Mouse (Mus musculus) urinary bladder, postnatal 4 days (tissue): ENCODE results near the gene Slc35c2.

ENCODE experiments used
- DNase-seq, 2 experiments: peaks; one replicate each; pipeline ENCODE4 v3.0.0; 2021 to 2022; ENCODE audit warnings: low spot score in 2 of 2

The Slc35c2 gene

DNA sequence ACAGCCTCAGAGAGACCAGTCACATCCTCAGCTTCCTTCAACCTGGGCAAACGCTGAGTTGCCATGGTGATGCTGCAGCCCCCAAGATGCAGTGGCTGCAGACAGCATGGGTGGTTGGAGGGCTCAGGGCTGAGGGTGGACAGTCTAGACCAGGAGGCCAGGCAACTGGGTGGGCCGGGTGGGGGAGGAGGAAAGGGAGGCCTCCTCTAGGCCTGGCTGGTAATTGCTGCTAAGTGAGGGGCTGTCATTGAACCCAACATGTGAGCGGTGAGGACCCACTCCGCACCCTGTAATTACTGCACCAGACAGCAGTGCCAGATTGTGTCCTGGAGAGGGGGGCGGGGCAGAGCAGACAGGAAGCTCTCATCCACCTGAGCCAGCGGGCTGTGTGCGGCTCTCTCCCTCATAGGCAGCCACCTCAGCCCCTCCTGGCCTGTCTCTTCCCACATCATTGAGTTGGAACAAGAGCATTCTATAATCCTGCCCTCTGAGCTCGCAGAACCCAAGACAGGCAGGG lies 12.5 kb downstream of the Slc35c2 start:
- DNase-seq, result no peak

DNA sequence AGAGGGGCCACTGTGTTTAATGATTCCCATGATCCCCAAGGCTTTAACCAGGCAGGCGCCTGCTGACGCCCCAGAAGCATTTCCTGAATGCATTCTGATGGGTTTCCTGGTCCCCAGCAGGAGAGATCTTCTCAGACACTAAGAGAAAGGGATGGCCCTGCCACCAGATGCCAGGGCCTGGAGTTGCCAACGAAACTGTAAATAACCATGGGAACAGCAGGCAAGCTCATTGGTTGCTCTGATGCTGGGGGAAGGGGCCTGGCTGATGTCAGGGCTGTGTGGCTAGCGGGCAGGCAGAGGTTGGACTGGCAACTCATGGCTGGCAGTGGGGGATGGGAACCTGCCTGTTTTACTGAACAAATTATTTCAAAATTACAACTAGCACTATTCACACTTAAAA lies 14.1 kb downstream of the Slc35c2 start:
- no peak for DNase-seq

DNA sequence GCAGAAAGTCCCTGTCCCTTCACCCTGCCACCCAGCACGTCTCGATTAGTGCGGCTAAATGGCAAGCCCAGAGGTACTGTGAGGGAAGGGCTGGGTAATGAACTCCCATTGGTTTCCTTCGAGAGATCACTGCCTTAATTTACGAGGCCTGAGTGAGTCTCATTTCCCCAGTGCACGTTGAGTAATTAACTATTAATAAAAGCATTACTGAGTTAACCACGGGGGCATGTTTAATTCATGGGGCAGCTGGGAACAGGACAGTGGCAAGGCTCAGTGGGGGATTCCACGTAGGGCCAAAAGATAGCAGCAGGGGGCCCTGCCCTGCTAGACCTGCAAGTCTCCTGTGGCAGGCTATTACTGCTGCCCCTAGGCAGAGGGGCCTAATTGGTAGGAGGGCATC lies 16.3 kb downstream of the Slc35c2 start:
- no peak for DNase-seq

DNA sequence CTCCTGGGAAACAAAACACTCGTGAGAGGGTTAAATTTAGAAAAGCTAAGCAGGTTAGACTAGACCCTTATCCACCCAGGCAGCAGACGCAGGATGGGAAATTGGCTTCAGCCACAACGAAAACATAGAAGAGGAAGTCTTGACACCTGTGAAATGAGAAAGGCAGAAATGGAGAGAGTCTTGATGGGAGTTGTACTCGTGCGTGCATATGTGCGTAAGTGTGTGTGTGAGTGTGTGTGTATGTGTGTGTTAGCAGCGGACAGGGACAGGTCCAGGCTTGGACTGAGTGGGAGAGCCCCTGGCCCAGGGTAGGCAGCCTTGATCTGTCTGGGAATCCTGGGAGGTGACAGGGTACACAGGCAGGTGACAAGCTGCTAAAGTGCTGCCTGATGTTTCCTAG lies 16.8 kb downstream of the Slc35c2 start:
- no peak for DNase-seq

DNA sequence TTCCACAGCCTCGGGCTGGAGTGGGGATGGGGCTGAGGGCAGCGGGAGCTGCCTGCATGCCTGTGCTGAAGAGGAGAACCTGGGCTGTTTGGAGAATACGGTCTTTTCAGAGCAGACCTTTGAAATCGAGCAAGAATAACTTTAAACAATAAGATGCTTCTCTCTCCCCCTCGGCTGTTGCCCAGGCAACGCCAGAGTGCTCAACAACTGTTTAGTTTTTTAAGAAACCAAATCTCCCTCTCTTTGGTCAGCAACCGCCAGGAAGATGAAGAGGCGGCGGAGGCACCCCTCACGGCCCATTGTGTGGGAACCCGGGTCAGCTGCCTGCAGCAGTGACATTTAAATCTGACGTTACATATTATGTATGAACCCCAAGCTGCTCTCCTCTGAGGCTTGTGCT lies 20.9 kb downstream of the Slc35c2 start:
- DNase-seq, result no peak

DNA sequence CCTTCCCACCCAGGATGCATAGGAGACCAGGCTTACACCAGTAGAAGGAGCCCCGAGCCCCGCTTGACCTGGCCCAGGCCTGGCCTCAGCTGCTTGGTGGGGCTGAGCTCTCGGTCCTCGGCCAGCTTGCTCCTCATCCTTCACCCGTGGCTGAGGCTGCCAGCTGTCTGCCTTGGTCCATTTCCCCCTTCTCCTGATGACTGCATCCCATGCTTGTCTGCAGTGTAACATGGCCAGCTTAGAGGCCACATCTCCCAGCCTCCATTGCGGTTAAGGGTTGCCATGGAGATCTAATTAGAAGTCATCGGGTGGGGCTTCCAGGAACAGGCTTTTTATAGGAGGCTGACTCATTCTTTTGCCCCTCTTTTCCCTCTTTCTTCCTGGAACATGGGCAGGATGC lies 23.8 kb downstream of the Slc35c2 start:
- no peak for DNase-seq

DNA sequence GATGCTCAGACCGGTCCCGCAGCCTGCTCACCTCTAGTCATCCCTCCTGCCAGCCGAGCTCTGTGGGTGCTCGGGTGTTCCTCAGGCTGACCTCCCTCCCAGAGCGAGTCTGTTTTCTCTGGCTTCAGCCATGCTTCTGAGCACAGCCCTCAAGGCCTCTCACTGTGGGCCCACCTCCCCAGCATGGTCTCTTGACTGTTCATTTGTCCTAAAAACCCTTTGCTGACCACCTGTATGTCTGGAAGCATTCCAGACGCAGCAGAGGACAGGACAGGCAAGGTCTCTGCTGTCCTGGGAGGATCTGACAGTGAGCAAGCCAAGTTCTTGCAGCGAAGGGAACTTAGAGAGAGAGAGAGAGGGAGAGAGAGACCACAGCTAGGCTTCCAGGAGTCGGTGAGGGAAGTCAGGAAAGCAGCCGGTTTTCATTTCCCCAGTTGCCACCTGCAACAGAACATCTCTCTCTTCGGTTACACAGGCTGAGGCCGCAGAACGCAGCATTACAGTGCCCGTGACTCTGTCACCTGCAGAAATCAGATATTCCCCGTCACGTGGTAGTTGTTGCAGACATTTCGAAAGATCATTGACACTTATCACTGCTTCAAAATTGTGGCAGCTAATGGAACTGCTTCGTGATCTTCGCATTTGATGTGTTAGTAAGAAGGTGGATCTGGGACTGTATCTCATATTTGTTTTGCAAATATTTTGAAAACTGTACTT lies 25.2 kb downstream of the Slc35c2 start:
- DNase-seq, result no peak

DNA sequence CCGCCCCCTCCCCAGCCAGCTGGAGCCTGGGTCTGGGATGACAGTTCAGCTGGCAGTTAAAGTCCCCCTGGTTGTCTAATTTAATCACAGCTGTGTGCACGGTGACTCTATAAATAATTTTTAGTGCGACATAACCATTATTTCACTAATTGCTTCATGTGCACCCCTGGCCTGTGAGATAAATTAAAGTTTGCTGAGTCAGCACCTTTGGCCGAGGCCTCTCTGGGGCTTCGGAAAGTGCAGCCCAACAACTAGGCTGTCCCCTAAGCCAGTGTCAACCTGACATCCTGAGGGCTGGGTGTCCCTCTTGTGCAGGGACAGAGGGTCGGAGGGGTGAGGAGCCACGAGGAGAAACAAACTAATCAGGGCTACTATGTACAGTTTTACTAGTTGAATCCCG lies 27.8 kb downstream of the Slc35c2 start:
- DNase-seq, result no peak

DNA sequence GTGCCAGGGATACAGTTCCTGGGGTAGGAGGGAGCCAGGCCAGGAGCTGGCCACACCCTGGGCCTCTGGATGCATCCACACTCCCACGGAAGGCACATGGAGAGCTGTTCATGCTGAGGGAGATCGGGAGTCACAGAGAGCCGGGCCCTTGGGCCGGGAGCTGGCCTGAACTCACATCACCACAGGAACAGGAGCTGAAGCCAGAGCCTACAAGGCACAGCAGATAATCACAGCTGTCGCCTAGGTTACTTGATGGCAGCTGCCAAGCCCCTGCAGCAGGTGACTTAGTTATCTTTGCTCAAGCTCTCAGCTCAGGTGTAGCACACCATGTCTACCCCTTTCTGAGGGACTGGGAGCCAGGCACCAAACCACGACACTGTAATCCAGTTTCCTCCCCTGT lies 29.3 kb downstream of the Slc35c2 start:
- no peak for DNase-seq

DNA sequence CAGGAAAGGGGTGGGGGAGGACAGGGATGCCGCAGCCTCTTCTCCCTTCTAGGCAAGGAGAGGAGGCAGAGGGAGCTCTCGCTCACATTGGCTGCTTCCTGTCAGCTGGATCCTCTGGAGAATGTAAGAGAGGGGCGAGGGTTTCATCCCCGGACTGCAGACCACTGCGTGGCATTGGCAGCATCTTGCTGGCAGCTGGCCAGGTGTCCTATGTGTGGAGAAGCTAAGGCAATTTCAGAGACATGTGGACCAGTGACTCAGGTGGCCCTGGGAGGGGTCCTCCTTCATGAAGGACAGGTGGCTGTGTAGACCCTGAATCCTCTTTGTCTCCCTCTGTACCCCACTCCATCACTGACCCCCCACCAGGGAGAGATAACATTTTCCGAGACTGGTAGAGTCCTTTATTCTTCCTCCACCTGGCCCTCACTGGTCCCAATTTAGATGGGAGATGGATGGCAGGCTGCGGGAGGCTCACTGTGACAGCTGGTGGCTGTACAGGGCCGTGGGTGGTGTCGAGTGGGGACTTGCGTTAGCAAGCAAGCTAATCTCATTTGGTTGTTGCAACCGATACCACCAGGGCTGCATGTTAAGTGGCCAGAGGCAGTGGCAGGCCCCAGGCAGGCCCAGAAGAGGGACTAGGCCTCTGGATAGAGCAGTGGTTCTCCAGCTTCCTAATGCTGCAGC lies 30.4 kb downstream of the Slc35c2 start:
- DNase-seq, result no peak

DNA sequence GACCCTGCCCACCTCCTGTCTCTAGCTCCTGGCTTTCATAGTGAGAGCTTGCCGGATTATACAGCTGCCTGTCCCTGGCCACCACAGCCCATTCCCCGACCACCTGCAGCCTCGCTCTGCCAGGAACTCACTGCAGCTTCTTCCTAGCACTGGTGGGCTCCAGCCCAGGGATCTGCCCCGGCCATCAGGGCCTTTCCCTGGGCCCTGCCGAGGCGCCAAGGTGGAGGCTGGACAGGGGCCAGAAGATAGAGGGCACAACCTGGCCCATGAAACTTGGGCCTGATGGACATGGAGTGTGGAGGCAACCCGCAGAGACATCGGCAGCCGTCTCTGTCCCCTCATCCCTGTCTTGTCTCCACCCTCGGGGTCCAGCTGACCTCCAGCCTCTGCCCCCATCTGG lies 31.5 kb downstream of the Slc35c2 start:
- DNase-seq, result no peak

DNA sequence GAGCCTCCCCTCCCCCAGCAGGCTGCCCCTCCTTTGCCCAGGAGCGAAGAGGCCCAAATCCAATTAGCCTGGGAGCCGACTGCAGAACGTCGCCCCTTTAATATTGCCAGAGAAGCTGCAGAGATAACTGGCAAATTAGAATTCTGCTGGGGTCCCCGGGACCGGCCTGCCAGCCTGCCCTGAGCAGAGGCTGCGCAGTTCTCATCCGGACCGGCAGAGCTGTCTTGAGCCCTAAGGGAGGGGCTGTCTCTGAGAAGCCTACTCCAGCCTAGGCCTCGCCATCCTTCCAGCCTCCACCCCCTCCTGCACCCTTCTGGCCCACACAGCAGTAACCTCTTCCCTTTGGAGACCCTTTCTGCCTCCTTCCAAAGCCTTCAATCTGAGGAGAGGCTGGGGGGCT lies 33.8 kb downstream of the Slc35c2 start:
- DNase-seq, result no peak

DNA sequence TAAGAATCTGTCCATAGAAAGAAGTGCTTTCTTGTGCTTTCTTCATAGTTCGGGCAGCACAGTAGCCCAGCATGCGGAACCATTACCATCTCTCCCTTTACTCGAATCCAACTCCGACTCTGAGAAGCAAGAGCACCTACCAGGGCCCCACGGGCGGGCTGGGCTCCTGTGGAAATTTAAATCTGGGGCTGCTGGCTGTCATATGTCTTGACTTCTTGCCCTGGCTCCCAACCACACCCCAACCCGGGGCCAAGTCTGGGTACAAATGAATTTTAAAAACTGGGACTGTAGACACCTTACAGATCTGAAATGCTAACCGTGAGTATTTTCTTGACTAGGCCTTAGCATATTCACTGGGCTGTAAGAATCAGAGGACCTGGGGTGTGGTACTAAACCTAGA lies 34.4 kb downstream of the Slc35c2 start:
- DNase-seq, result no peak

DNA sequence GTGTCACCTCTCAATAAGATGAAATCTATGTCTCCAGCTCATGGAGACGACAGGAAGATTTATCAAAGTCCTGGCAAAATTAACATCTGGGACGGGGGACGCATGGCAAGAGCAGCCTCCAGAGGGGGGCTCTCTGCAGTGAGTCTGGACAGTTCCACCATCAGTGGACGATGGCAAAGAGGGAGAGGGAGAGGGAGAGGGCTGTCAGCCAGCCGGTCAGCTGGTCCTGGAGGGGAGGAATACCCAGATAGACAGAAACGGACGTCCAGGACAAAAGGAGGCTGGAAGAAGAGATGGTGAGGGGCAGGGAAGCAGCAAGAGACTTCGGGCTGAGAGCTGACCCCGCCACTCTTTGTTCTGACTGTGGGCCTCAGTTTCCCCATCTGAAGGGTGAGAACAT lies 34.9 kb downstream of the Slc35c2 start:
- DNase-seq, result no peak

DNA sequence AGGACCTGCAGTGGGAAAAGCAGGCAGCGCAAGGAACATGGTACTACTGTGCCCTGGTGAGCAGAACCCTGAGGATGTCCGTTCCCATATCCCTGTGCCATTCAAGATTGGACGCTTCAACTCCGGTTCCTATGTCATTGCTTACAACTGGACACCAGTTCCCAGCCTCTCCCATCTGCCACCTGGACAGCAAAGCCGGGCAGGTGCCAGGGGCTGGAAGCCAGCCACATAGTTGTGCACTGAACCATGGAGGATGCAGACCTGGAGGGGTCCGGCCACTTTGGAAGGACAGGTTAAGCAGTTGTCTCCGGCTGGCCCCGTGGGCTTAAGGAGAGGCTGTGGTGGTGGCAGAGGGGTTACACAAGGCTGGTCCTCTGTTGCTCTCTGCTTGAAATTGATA lies 35.3 kb downstream of the Slc35c2 start:
- DNase-seq, result no peak

DNA sequence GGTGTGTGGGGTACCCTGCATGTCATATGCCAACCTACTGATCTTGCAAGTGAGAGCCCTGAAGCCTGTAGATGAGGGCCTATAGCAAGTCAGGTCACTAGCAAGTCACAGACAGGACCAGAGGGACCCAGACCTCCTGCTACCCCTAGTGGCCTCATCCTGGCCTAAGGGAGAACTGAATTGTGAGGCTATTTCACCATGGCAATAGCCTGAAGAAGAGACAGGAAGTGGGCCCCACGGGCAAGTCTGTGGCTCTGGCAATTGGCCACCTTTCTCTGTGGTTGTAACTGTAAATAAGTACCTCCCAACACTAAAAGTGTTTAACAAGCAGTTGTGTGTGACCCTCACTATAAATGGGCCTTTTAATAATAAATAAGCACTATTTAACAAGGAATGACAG lies 36.8 kb downstream of the Slc35c2 start:
- DNase-seq, result no peak

DNA sequence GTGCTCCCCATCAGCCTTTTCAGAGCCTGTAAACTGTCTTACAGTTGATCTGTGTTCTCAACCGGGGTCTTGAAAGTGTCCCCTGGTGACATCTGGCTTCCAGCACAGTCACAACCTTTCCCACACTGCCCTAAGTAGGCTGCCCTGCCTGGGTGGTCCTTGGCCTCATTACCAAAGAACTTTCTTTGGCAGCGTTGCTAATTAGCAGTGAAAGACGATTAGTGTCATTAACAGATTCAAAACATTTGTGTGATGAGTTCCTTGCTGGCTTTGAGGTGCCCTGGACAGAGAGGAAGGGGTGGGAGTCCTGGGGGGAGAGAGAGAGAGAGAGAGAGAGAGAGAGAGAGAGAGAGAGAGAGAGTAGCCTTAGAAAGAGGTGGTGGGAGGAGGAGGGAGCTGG lies 38.7 kb downstream of the Slc35c2 start:
- DNase-seq, result no peak

DNA sequence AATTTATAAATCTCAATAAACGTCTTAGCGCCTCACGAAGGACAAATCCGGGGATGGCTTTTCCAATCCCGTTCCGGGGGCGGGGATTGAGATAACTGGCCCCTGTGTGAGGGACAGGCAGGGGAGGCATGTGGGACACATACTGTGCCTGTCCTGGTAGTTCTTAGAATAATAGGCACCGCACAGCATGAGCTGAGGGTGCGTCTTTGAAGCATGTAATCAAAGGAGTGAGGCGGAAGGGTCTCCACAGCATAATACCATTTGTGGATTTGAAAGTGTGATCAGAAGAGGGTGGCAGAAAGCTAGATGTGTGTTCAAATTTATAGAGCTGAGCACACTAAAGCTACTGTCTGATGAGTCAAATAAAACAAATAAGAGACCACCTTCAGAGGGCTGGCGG lies 41.3 kb downstream of the Slc35c2 start:
- DNase-seq, result no peak

DNA sequence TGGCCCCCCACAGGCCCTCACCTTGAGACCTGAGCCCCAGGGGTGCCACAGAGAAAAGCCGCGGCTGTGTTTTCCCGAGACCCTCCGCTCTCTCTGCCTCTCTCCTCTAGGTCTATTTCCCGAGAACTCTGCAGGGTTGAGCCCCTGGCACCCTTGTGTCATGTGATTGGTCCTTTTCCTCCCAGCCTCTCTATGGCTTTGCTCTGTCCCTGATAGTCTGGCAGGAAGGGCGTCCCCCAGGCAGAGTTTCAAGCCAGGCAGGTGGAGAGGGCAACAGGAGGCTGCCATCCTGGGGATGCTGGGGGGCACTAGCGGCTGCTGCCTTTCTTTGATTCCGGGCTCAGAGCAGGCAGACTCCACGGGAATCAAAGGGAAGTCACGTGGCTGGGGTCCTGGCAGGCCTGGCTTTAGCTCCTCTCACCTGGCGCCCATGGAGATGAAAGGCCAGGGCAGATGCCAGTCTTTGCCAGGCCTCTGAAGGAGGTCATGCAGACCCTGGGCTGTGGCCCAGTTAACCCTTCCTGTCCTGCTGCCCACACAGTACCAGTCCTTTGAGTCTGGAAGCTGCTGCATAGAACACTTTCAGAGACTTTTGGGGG lies 44.4 kb downstream of the Slc35c2 start:
- no peak for DNase-seq

DNA sequence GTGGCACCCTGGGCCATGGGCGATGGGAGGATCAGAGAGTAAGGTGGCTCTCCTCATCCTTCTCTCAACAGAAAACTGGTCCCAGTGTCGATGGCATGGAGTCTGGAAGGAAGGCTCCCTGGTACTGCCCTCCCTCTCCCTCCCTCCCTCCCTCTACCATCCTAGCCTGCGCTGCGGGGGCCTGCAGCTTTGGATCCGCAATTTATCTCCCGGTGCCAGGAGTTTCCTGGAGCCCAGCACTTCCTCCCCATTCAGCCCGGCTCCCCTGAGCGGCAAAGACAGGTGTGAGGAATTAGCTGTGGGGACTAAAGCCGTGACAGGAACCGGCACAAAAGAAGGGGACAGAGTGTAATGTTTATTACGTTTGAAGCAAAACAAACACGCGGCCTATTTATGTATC lies 45.1 kb downstream of the Slc35c2 start:
- DNase-seq, result no peak

DNA sequence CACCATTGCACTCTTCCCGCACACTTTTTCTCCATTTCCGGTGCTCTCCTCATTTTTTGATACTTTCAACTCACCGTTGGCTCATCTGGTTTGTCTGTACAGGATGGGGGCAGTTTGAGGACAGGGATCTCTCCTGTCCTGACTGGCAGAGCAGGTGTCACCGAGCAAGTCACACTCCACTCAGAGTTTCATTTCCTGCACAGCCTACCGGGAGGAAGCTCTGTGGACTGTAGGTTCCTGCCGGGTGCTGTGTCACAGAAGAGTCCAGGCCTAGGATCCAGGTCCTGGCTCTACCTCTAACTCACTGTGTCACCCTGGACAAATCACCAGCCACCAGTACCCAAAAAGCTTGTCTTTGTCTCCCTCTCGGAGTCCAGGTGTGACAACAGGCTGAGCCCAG lies 45.9 kb downstream of the Slc35c2 start:
- DNase-seq, result no peak

DNA sequence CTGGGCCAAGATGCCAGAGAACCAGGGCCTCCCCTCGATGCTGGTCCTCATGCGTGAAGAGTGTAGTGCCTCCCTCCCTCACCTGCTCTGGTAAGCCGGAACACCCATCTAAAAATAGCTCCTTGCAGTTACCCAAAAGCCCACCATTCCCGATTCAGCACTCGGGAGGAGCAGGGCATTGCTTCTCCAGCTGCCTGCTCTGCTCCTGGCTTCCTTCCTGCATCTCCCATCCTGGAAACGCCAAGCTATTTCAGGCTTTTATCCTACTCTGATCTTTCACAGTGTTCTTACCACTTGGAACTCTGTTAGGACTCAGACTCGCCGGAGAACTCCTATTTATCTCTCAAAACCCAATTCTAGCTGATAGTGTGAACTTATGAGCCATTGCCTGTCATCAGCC lies 47.3 kb downstream of the Slc35c2 start:
- no peak for DNase-seq

DNA sequence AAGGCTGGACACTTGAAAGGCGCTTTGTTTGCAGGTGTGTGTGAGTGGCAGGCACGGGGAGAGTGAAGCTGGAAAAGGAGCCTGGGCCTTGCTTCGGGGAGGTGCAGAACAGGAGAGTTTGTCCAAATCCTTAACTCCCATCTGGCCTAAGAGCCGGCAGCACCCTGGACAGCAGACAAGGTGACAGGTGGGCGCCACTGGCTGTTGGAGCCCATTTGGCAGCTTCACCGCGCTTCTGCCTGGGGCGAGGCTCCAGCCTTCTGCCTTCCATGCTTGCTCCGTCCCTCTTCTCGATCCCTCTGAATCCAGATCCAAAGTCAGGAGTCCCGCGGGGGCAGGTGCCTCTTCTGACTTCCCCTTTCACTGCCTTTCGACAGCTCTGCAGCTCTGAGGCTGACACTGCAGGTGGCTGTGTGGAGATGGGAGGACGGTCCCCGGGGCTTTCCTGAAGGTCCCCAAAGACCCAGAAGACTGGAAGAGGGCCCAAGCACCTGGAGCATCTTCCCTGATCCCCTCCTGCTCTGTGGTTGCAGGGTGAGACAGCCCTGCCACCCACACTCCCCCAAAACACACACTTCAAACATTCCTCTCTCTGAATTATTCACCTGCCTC lies 48.0 kb downstream of the Slc35c2 start:
- DNase-seq, result no peak
